Mouse (Mus musculus) C2C12 (cell line): Measurements from ENCODE around the gene Nat8f2.

ENCODE experiments used
- CTCF ChIP-seq: IDR thresholded peaks from one replicate; pipeline ENCODE4 v1.5.1; 2011; ENCODE audit not compliant: control insufficient read depth, insufficient read depth, insufficient read length
- FOSL1 ChIP-seq: IDR thresholded peaks from one replicate; pipeline ENCODE4 v1.8.0; 2011; ENCODE audit warnings: mild to moderate bottlenecking, low read length; ENCODE audit not compliant: poor library complexity, insufficient read depth, severe bottlenecking
- MAX ChIP-seq: IDR thresholded peaks from one replicate; pipeline ENCODE4 v1.6.1; 2011; ENCODE audit warnings: mild to moderate bottlenecking, control low read depth
- MYOG ChIP-seq: IDR thresholded peaks from one replicate; pipeline ENCODE4 v1.6.1; 2011; ENCODE audit not compliant: control insufficient read depth, insufficient read length; ENCODE audit errors: extremely low read depth
- USF1 ChIP-seq: IDR thresholded peaks from one replicate; pipeline ENCODE4 v1.6.1; 2011; ENCODE audit warnings: low read depth, mild to moderate bottlenecking, control low read depth, moderate library complexity

DNA sequence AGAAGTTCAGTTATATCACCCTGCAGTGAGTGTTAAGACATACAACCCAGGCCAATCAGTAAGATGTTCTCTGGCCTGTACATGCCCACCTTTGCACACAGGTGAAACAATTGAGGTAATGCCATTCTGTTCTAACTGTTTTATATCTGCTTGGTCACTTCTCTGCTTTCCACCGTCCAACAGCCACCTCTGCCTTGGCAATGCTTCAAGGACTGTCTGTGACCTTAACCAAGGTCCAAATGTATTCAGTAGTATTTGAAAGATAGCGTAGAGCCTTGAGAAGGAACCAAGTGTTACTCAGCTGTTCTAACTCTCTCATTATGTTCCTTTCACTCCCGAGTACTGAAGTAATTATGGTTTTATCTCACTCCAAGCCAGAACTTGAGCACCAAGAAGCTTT lies 6.4 kb downstream of the Nat8f2 start:
- TF ChIP-seq MAX (no peak), CTCF (no peak), USF1 (no peak), FOSL1 (no peak), MYOG (no peak)
